Mouse (Mus musculus): ENCODE measurements at regions not wholly inside any gene's neighbourhood (a gene's known extent, or its start where the extent isn't known, plus 50 kb on each side); places are given as distances from the start of the nearest gene placed in this dataset.

DNA sequence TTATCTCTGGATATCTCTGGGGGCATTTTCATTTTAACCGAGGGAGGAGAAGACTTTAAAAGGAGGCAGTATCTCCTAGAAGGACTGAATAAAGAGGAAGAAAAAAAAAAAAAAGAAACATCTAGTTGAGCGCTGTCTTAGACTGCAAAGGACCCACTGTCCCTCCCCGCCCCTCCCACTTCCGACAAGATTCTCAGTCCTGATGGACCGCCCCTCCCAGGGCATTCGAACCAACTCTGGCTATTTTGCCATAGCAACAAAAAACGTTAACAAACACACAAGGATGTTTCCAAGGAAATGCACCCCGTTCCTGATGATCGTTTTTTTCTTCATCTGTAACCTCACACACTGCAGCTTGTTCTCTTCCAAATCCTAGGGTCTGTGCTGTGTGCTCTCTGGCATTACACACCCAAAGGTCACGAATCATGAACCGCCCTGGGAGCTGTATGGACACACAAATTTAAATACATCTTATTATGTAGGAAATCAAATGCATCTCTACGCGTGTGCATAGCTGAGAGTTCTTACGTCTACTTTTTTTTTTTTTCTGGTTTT, 75.8 kb downstream of the Rnd3 start:
- no peak for DNase-seq
- WGBS, result 46% methylated on average over 14 of the region's 14 CpGs
- Histone ChIP-seq H3K4me1 (ENCODE audit: control insufficient read depth, insufficient read depth, low read length) (no peaks in the 10 kb centered on the region; the same call in 1 of the 2 replicates), H3K4me3 (replicated peaks; ENCODE audit: extremely low read depth, low read depth, low read length) (no peak overlapping the region)
- TF ChIP-seq CTCF (IDR thresholded peaks at IDR 0.05; ENCODE audit: insufficient read depth, low read length) (no peak), POLR2A (IDR thresholded peaks at IDR 0.05; ENCODE audit: borderline replicate concordance, extremely low read depth, low read depth, low read length) (no peak)

DNA sequence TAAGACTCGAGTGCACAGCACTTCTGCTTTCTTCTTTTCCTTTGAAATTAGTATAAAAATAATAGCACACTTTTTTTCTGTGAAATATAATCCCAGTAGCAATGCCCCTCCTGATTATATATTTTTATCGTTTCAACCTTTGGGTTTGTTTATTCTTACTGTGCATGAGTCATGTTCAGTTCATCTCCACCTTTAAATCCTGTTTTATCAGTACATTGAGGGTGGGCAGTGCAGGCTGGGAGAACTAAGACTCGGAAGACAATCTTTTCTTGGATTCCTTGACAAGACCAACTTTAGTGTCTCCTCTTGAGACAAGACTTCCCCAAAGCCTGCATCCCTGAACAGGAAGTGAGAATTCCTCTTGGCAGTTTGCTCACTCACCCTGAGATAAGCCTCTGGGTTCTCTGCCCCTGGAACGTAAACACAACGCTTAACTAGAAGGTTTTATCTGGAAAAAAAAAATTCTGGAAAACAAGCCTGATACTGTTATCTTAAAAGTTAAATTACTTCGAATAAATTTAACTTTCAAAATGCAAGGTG, 76.5 kb downstream of the Rnd3 start:
- TF ChIP-seq CTCF (IDR thresholded peaks at IDR 0.05; ENCODE audit: insufficient read depth, low read length) (no peak), POLR2A (IDR thresholded peaks at IDR 0.05; ENCODE audit: borderline replicate concordance, extremely low read depth, low read depth, low read length) (no peak)
- Histone ChIP-seq H3K4me3 (replicated peaks; ENCODE audit: extremely low read depth, low read depth, low read length) (no peak overlapping the region), H3K4me1 (ENCODE audit: control insufficient read depth, insufficient read depth, low read length) (no peaks in the 10 kb centered on the region; the same call in 1 of the 2 replicates)
- 25% methylated on average over 6 of the region's 6 CpGs for WGBS
- no peak for DNase-seq

GRCm38 (mm10) chr2:51070902-51071301, 78.0 kb downstream of the Rnd3 start:
- H3K4me1 ChIP-seq (ENCODE audit: control insufficient read depth, insufficient read depth, low read length), result no peaks in the 10 kb centered on the region; the same call in 1 of the 2 replicates
- DNase-seq, result no peak
- WGBS, result 92% methylated on average over 2 of the region's 2 CpGs
- TF ChIP-seq CTCF (IDR thresholded peaks at IDR 0.05; ENCODE audit: insufficient read depth, low read length), result no peak
- no peak for TF ChIP-seq POLR2A (IDR thresholded peaks at IDR 0.05; ENCODE audit: borderline replicate concordance, extremely low read depth, low read depth, low read length)
- H3K4me3 ChIP-seq (replicated peaks; ENCODE audit: extremely low read depth, low read depth, low read length), result no peak overlapping the region

- no peak for TF ChIP-seq CTCF (IDR thresholded peaks at IDR 0.05; ENCODE audit: insufficient read depth, low read length)
- no peak for TF ChIP-seq POLR2A (IDR thresholded peaks at IDR 0.05; ENCODE audit: borderline replicate concordance, extremely low read depth, low read depth, low read length)
- H3K4me1 ChIP-seq (ENCODE audit: control insufficient read depth, insufficient read depth, low read length), result no peaks in the 10 kb centered on the region
- WGBS, result 92% methylated on average over 11 of the region's 11 CpGs
- DNase-seq, result no peak
- no peak overlapping the region for H3K4me3 ChIP-seq (replicated peaks; ENCODE audit: extremely low read depth, low read depth, low read length)
Measured at GRCm38 (mm10) chr2:51066423-51066831, 82.5 kb downstream of the Rnd3 start.

GRCm38 (mm10) chr2:51065821-51066220, 83.1 kb downstream of the Rnd3 start:
- TF ChIP-seq POLR2A (IDR thresholded peaks at IDR 0.05; ENCODE audit: borderline replicate concordance, extremely low read depth, low read depth, low read length) (no peak), CTCF (IDR thresholded peaks at IDR 0.05; ENCODE audit: insufficient read depth, low read length) (no peak)

DNA sequence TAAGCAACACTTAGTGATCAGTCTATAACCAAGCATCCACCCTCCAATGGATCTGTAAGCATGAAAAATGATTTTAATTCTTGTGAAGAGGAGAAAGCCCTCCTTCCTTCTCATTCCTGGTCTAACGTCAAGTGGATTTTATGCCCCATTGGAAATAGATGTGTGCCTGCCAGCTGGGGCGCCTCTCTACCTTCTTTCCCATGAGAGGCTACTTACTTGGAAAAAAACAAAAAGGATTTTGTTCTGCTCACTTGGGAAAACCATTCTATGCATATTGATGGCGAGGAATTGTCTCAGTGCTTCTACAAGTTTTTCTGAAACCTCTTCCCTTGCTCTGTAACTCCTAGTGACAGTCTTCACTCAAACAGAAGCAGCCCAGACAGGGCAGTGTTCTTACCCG, 84.1 kb downstream of the Rnd3 start:
- H3K4me1 ChIP-seq (ENCODE audit: control insufficient read depth, insufficient read depth, low read length), result no peaks in the 10 kb centered on the region
- DNase-seq, result no peak
- TF ChIP-seq CTCF (IDR thresholded peaks at IDR 0.05; ENCODE audit: insufficient read depth, low read length) (no peak), POLR2A (IDR thresholded peaks at IDR 0.05; ENCODE audit: borderline replicate concordance, extremely low read depth, low read depth, low read length) (no peak)
- H3K4me3 ChIP-seq (replicated peaks; ENCODE audit: extremely low read depth, low read depth, low read length), result no peak overlapping the region
- WGBS, result 85% methylated on average over 4 of the region's 4 CpGs

More at GRCm38 (mm10) chr2:51065821-51066220, 83.1 kb downstream of the Rnd3 start:
- DNase-seq, result no peak
- no peak overlapping the region for H3K4me3 ChIP-seq (replicated peaks; ENCODE audit: extremely low read depth, low read depth, low read length)
- H3K4me1 ChIP-seq (ENCODE audit: control insufficient read depth, insufficient read depth, low read length), result no peaks in the 10 kb centered on the region
- 77% methylated on average over 6 of the region's 6 CpGs for WGBS

- 93% methylated on average over 5 of the region's 5 CpGs for WGBS
- Histone ChIP-seq H3K4me3 (replicated peaks; ENCODE audit: extremely low read depth, low read depth, low read length) (no peak overlapping the region), H3K4me1 (ENCODE audit: control insufficient read depth, insufficient read depth, low read length) (no peaks in the 10 kb centered on the region)
- no peak for DNase-seq
- TF ChIP-seq POLR2A (IDR thresholded peaks at IDR 0.05; ENCODE audit: borderline replicate concordance, extremely low read depth, low read depth, low read length) (no peak), CTCF (IDR thresholded peaks at IDR 0.05; ENCODE audit: insufficient read depth, low read length) (no peak)
Measured at GRCm38 (mm10) chr2:51062049-51062448, 86.9 kb downstream of the Rnd3 start.

GRCm38 (mm10) chr2:51058158-51058557, 90.8 kb downstream of the Rnd3 start:
- Histone ChIP-seq H3K4me3 (replicated peaks; ENCODE audit: extremely low read depth, low read depth, low read length) (no peak overlapping the region), H3K4me1 (ENCODE audit: control insufficient read depth, insufficient read depth, low read length) (no peaks in the 10 kb centered on the region)
- DNase-seq, result no peak
- TF ChIP-seq POLR2A (IDR thresholded peaks at IDR 0.05; ENCODE audit: borderline replicate concordance, extremely low read depth, low read depth, low read length) (no peak), CTCF (IDR thresholded peaks at IDR 0.05; ENCODE audit: insufficient read depth, low read length) (no peak)
- WGBS, result 82% methylated on average over 4 of the region's 4 CpGs

- Histone ChIP-seq H3K4me1 (ENCODE audit: control insufficient read depth, insufficient read depth, low read length) (no peaks in the 10 kb centered on the region), H3K4me3 (replicated peaks; ENCODE audit: extremely low read depth, low read depth, low read length) (no peak overlapping the region)
- no peak for DNase-seq
- 52% methylated on average over 8 of the region's 8 CpGs for WGBS
- TF ChIP-seq POLR2A (IDR thresholded peaks at IDR 0.05; ENCODE audit: borderline replicate concordance, extremely low read depth, low read depth, low read length) (no peak), CTCF (IDR thresholded peaks at IDR 0.05; ENCODE audit: insufficient read depth, low read length) (no peak)
Measured at GRCm38 (mm10) chr2:51056141-51056731, 92.7 kb downstream of the Rnd3 start.

DNA sequence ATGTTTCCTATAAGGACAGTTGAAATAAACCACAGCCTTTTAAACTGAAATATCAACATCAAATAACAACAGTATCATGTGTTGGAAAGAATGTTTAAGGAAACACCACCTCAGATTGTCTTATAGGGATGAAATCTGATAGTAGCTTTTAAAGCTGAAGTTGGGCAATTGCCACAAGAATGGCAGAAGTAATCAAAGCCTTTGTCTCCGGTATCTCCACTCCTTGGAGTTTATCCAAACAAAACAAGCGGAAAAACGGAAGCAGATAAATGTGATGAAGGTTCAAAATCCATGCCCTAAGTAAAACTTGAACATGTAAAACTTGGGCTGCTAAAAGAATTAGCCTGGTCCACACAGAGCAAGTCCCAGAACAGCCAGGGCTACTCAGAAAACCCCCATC, 93.6 kb downstream of the Rnd3 start:
- no peak for TF ChIP-seq CTCF (IDR thresholded peaks at IDR 0.05; ENCODE audit: insufficient read depth, low read length)
- TF ChIP-seq POLR2A (IDR thresholded peaks at IDR 0.05; ENCODE audit: borderline replicate concordance, extremely low read depth, low read depth, low read length), result no peak
- Histone ChIP-seq H3K4me1 (ENCODE audit: control insufficient read depth, insufficient read depth, low read length) (no peaks in the 10 kb centered on the region), H3K4me3 (replicated peaks; ENCODE audit: extremely low read depth, low read depth, low read length) (no peak overlapping the region)
- DNase-seq, result no peak
- 31% methylated on average over 3 of the region's 3 CpGs for WGBS

Data from lung, adult 2 months (tissue).